Mouse (Mus musculus): ENCODE measurements around the gene Flnb.
A peak's percentile ranks its signal among the peaks of the same experiment; 100 is the strongest.

Flnb gene

GRCm38 (mm10) chr14:7954071-7954471 lies 136.3 kb downstream of the Flnb start:
- DNase-seq, result peak; percentile 19

GRCm38 (mm10) chr14:7956427-7956826 lies 138.7 kb downstream of the Flnb start:
- DNase-seq, result no peak

- DNase-seq, result no peak
Measured at GRCm38 (mm10) chr14:7957049-7957448, 139.3 kb downstream of the Flnb start, which contains the start of gene Gm45521. Gene Gm45521, plus strand, starts transcription at chr14:7957288.

GRCm38 (mm10) chr14:7960616-7961015 lies 142.9 kb downstream of the Flnb start:
- DNase-seq, result peak; percentile 30

GRCm38 (mm10) chr14:7961714-7962113 lies 144.0 kb downstream of the Flnb start:
- peak; percentile 29 for DNase-seq

GRCm38 (mm10) chr14:7962626-7963025 lies 144.9 kb downstream of the Flnb start:
- no peak for DNase-seq

GRCm38 (mm10) chr14:7963160-7963559 lies 145.4 kb downstream of the Flnb start:
- DNase-seq, result no peak

- DNase-seq, result peak; percentile 85
Measured at GRCm38 (mm10) chr14:7964219-7964889, 146.6 kb downstream of the Flnb start.

GRCm38 (mm10) chr14:7971889-7972493 lies 154.2 kb downstream of the Flnb start:
- DNase-seq, result peak; percentile 54

- no peak for DNase-seq
Measured at GRCm38 (mm10) chr14:7974643-7975042, 156.9 kb downstream of the Flnb start.

GRCm38 (mm10) chr14:7975177-7975576 lies 157.4 kb downstream of the Flnb start:
- no peak for DNase-seq

GRCm38 (mm10) chr14:7977471-7977870 lies 159.7 kb downstream of the Flnb start:
- DNase-seq, result no peak

GRCm38 (mm10) chr14:7978183-7978582 lies 160.4 kb downstream of the Flnb start:
- no peak for DNase-seq

- DNase-seq, result no peak
Measured at GRCm38 (mm10) chr14:7981226-7981625, 163.5 kb downstream of the Flnb start.

GRCm38 (mm10) chr14:7986913-7987312 lies 169.2 kb downstream of the Flnb start:
- DNase-seq, result no peak

GRCm38 (mm10) chr14:7989371-7989770 lies 171.6 kb downstream of the Flnb start:
- DNase-seq, result no peak

GRCm38 (mm10) chr14:7989961-7990360 lies 172.2 kb downstream of the Flnb start:
- DNase-seq, result no peak

GRCm38 (mm10) chr14:7991108-7991776 lies 173.5 kb downstream of the Flnb start:
- DNase-seq, result no peak

- DNase-seq, result no peak
Measured at GRCm38 (mm10) chr14:7992158-7992557, 174.4 kb downstream of the Flnb start.

GRCm38 (mm10) chr14:7994271-7994767 lies 176.6 kb downstream of the Flnb start, which contains the start of gene Dnase1l3:
Gene Dnase1l3, minus strand, starts transcription at chr14:7994573.
- peak; percentile 59 for DNase-seq

- peak; percentile 93 for DNase-seq
Measured at GRCm38 (mm10) chr14:7997255-7997696, 179.5 kb downstream of the Flnb start.

- DNase-seq, result no peak
Measured at GRCm38 (mm10) chr14:7999030-7999429, 181.3 kb downstream of the Flnb start.

- no peak for DNase-seq
Measured at GRCm38 (mm10) chr14:7999435-7999834, 181.7 kb downstream of the Flnb start.

- no peak for DNase-seq
Measured at GRCm38 (mm10) chr14:8000247-8000646, 182.5 kb downstream of the Flnb start.
